Comparison of ENCODE assay signal across 8 mouse cellular contexts in the genomic region with DNA sequence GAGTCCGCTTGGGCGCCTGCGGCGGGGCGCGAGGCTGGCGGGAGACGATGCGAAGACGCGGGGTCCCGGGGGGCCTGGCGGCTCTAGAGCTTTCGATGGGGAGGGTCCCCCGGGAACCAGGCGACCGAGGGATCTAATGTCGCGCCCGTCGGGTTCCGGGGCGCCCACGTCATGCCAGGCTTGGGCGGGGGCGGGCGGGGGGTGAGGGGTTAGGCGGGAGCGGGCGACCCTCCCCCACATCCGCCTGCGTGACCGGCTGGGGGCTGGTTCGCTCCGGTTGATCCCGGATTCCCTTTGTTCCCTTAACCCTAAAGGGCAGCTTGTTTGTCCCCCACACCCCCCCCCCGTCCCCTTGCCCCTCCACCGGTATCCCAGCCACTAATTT. TPM values are rescaled to one million over a fixed set of nuclear protein-coding genes. Genes with fewer than 3 reads are reported as not detected.
DNase-seq lines count a peak whose midpoint lies in the region; TF ChIP-seq lines count a peak whose summit lies in the region.

No protein-coding gene starts in this region.

- peak overlapping the region; percentile 95 for H3K27ac ChIP-seq in kidney, adult 2 months (ENCODE audit: insufficient read depth, low read depth, low read length)
- H3K27ac ChIP-seq in hindbrain, embryonic 10.5 days: peak overlapping the region; percentile 100
- H3K27ac ChIP-seq in macrophage: peak overlapping the region; percentile 58

- H3K4me1 ChIP-seq in kidney, adult 2 months (ENCODE audit: control insufficient read depth, insufficient read depth, low read length): peaks cover 21% of the 10 kb centered on the region
- peaks cover 23% of the 10 kb centered on the region for H3K4me1 ChIP-seq in hindbrain, embryonic 10.5 days (replicated peaks)

- peak overlapping the region; percentile 99 for H3K4me3 ChIP-seq in kidney, adult 2 months (ENCODE audit: insufficient read depth, low read depth, low read length)
- peak overlapping the region; percentile 99 for H3K4me3 ChIP-seq in hindbrain, embryonic 10.5 days
- H3K4me3 ChIP-seq in macrophage (ENCODE audit: inconsistent target): peak overlapping the region; percentile 78

- DNase-seq in kidney, adult 2 months: no peak
- no peak for DNase-seq in kidney, adult 11 months
- DNase-seq in R1 (ENCODE audit: low read depth, low spot score) (peak; percentile 79), adipocyte (ENCODE audit: low spot score) (no peak)
- DNase-seq in hindbrain, embryonic 10.5 days (ENCODE audit: low spot score): peak; percentile 82
- DNase-seq in right cerebral cortex, adult 18-20 months: no peak
- DNase-seq in gastrocnemius, postnatal 36 days: no peak

- TF ChIP-seq CTCF in kidney, adult 2 months (conservative IDR thresholded peaks at IDR 0.05; ENCODE audit: insufficient read depth, insufficient read length, low read depth, low read length): no peak

- peaks cover 52% of the 10 kb centered on the region for H3K79me2 ChIP-seq in macrophage (ENCODE audit: inconsistent target)

- no peaks in the 10 kb centered on the region for H3K36me3 ChIP-seq in kidney, adult 2 months (ENCODE audit: control insufficient read depth, insufficient read depth, low read length)
- peaks cover 33% of the 10 kb centered on the region for H3K36me3 ChIP-seq in hindbrain, embryonic 10.5 days
- no peaks in the 10 kb centered on the region for H3K36me3 ChIP-seq in macrophage (ENCODE audit: inconsistent target)

- TF ChIP-seq POLR2A in kidney, adult 2 months (IDR thresholded peaks at IDR 0.05; ENCODE audit: low read depth, low read length): no peak

- H3K27me3 ChIP-seq in kidney, adult 2 months (replicated peaks; ENCODE audit: control insufficient read depth, insufficient read depth, low read length): no peaks in the 10 kb centered on the region
- H3K27me3 ChIP-seq in hindbrain, embryonic 10.5 days (ENCODE audit: insufficient read depth, poor library complexity, severe bottlenecking): no peaks in the 10 kb centered on the region

- WGBS in kidney, adult 2 months: under 1% methylated on average over 38 of the region's 38 CpGs
- under 1% methylated on average over 37 of the region's 38 CpGs for WGBS in hindbrain, embryonic 10.5 days
- under 1% methylated on average over 34 of the region's 38 CpGs for WGBS in macrophage (ENCODE audit: missing documents)

- no peaks in the 10 kb centered on the region for H3K9me3 ChIP-seq in hindbrain, embryonic 10.5 days

- intact Hi-C loops in gastrocnemius, postnatal 36 days (cut with DNase I): no loop called here

RNA-seq across cellular contexts. Expression of a gene that starts 0.3 kb away (rescaled TPM):
- polyA plus RNA-seq in kidney, adult 2 months (2012; rRNA removed): 34.0 and 34.5 TPM in 2 replicates
- 72.0 and 104 TPM in 2 replicates for polyA plus RNA-seq in hindbrain, embryonic 10.5 days (2016; fragmentation: Nextera tagmentation; extraction: Ambion mirVana)
- total RNA-seq in macrophage (2018; cell fraction: chromatin; rRNA removed): 100 to 1,000 TPM in 24 of 26 experiments, 10 to 100 TPM in 2; 77.2 to 277 (median 152) TPM
- 100 to 1,000 TPM in 2 of 26 experiments, 10 to 100 TPM in 24; 64.8 to 121 (median 73.6) TPM for total RNA-seq in macrophage (2018; cell fraction: cytosol; rRNA removed)
- total RNA-seq in macrophage (2018; cell fraction: nucleus; rRNA removed): 100 to 1,000 TPM; 121 to 311 (median 154) TPM
- polyA plus RNA-seq in macrophage (2018): 44.9 to 52.8 TPM (median 52.2 TPM) in 3 replicates
- total RNA-seq in gastrocnemius, postnatal 36 days (2021): 10 to 100 TPM; 21.6 to 22.5 TPM

RNA-seq across cellular contexts. Expression of a gene that starts 21.7 kb away (rescaled TPM):
- 2.8 and 3.5 TPM in 2 replicates for polyA plus RNA-seq in kidney, adult 2 months (2012; rRNA removed)
- polyA plus RNA-seq in hindbrain, embryonic 10.5 days (2016; fragmentation: Nextera tagmentation; extraction: Ambion mirVana): 4.2 and 4.6 TPM in 2 replicates
- 10 to 100 TPM; 10.5 to 52.4 (median 28.7) TPM for total RNA-seq in macrophage (2018; cell fraction: chromatin; rRNA removed)
- 10 to 100 TPM; 13.5 to 22.8 (median 19.0) TPM for total RNA-seq in macrophage (2018; cell fraction: cytosol; rRNA removed)
- 10 to 100 TPM; 24.1 to 77.0 (median 39.9) TPM for total RNA-seq in macrophage (2018; cell fraction: nucleus; rRNA removed)
- polyA plus RNA-seq in macrophage (2018): 10.1 to 13.9 TPM (median 13.5 TPM) in 3 replicates
- 1 to 10 TPM; 6.2 to 6.5 TPM for total RNA-seq in gastrocnemius, postnatal 36 days (2021)

RNA-seq across cellular contexts. Expression of a gene that starts 21.7 kb away (rescaled TPM):
- 0.31 and 0.48 TPM in 2 replicates for polyA plus RNA-seq in kidney, adult 2 months (2012; rRNA removed)
- polyA plus RNA-seq in hindbrain, embryonic 10.5 days (2016; fragmentation: Nextera tagmentation; extraction: Ambion mirVana): 36.9 and 54.8 TPM in 2 replicates
- total RNA-seq in macrophage (2018; cell fraction: chromatin; rRNA removed): 100 to 1,000 TPM in 1 of 26 experiments, 10 to 100 TPM in 25; 15.1 to 154 (median 35.9) TPM
- 1 to 10 TPM; 3.9 to 8.5 (median 6.2) TPM for total RNA-seq in macrophage (2018; cell fraction: cytosol; rRNA removed)
- 10 to 100 TPM; 11.6 to 99.5 (median 20.6) TPM for total RNA-seq in macrophage (2018; cell fraction: nucleus; rRNA removed)
- polyA plus RNA-seq in macrophage (2018): 3.8 to 25.5 TPM (median 11.8 TPM) in 3 replicates
- total RNA-seq in gastrocnemius, postnatal 36 days (2021): under 1 TPM; 0.59 to 0.64 TPM

Comparison
In these comparisons a context has a peak if more than half of its experiments do, and no peak if none do; other contexts are left out.
1. DNase-seq: peak in R1 (single experiment) and hindbrain, embryonic 10.5 days (single experiment); none in kidney, adult 2 months (single experiment), kidney, adult 11 months (single experiment), right cerebral cortex, adult 18-20 months (single experiment), adipocyte (single experiment) and gastrocnemius, postnatal 36 days (0 of 2).
2. Peak in every context shown above with its lines, with median percentiles within 50 percentile points of each other: H3K27ac ChIP-seq and H3K4me3 ChIP-seq.